ENCODE assay signal across 13 mouse cellular contexts in genomic region chr6:135183961-135184360, GRCm38 (mm10). TPM values are rescaled to one million over a fixed set of nuclear protein-coding genes. Genes with fewer than 3 reads are reported as not detected.
DNase-seq lines count a peak whose midpoint lies in the region; ATAC-seq and TF ChIP-seq lines count a peak whose summit lies in the region.
"Had no signal": no experiment of that assay in that cellular context is flagged by ENCODE, and none has a peak within 500 bp of the region (broad histone marks: within the 10 kb centered on the region; RNA-seq: fewer than 3 reads in every experiment).

No protein-coding gene starts in this region.

- WGBS in kidney, embryonic 15.5 days: 18% methylated on average over 8 of the region's 8 CpGs

- peaks cover 10% of the 10 kb centered on the region for H3K4me1 ChIP-seq in kidney, embryonic 15.5 days
- H3K4me1 ChIP-seq in cortical plate, adult 2 months (ENCODE audit: control insufficient read depth, insufficient read depth, low read length): no peaks in the 10 kb centered on the region
- H3K4me1 ChIP-seq: midbrain, embryonic 12.5 days had no signal

- peaks cover 6% of the 10 kb centered on the region; the same call in 1 of the 2 replicates for H3K27me3 ChIP-seq in kidney, embryonic 15.5 days
- H3K27me3 ChIP-seq: midbrain, embryonic 12.5 days; neural tube, embryonic 12.5 days had no signal

- H3K27ac ChIP-seq in kidney, embryonic 15.5 days: no peak overlapping the region
- no peak overlapping the region for H3K27ac ChIP-seq in cortical plate, adult 2 months (ENCODE audit: insufficient read depth, low read length)
- H3K27ac ChIP-seq: forebrain, embryonic 10.5 days; midbrain, embryonic 12.5 days; neural tube, embryonic 12.5 days had no signal

- H3K36me3 ChIP-seq in kidney, embryonic 15.5 days: no peaks in the 10 kb centered on the region
- H3K36me3 ChIP-seq: forebrain, embryonic 10.5 days; midbrain, embryonic 12.5 days; neural tube, embryonic 12.5 days had no signal

- ATAC-seq in kidney, embryonic 15.5 days (replicated peaks; ENCODE audit: low FRiP score): no peak

- H3K9me3 ChIP-seq in kidney, embryonic 15.5 days (replicated peaks): no peaks in the 10 kb centered on the region
- H3K9me3 ChIP-seq: forebrain, embryonic 10.5 days; midbrain, embryonic 12.5 days; neural tube, embryonic 12.5 days had no signal

- TF ChIP-seq CTCF in cortical plate, adult 2 months (IDR thresholded peaks at IDR 0.05; ENCODE audit: extremely low read depth, insufficient read depth, low read length): peak; percentile 24; the same call in 1 of the 2 replicates

- no peak overlapping the region for H3K9ac ChIP-seq in kidney, embryonic 15.5 days
- H3K9ac ChIP-seq: midbrain, embryonic 12.5 days; neural tube, embryonic 12.5 days had no signal

- no peak overlapping the region for H3K4me3 ChIP-seq in kidney, embryonic 15.5 days (replicated peaks)
- H3K4me3 ChIP-seq in cortical plate, adult 2 months (ENCODE audit: insufficient read depth, low read length): no peak overlapping the region
- H3K4me3 ChIP-seq: forebrain, embryonic 10.5 days; midbrain, embryonic 12.5 days; neural tube, embryonic 12.5 days had no signal

- no peak for TF ChIP-seq POLR2A in cortical plate, adult 2 months (IDR thresholded peaks at IDR 0.05; ENCODE audit: extremely low read depth, insufficient read depth, low read length)

- H3K4me2 ChIP-seq in kidney, embryonic 15.5 days: no peak overlapping the region
- H3K4me2 ChIP-seq: midbrain, embryonic 12.5 days; neural tube, embryonic 12.5 days had no signal

- DNase-seq in kidney, adult 9 months: peak; percentile 46
- peak; percentile 7 to 8 for DNase-seq in B cell, adult 2 months
- DNase-seq in lung, postnatal 10 days: peak; percentile 17
- no peak for DNase-seq in cerebellum, adult 9-11 months
- DNase-seq in cerebellum, postnatal 36 days: no peak
- DNase-seq in left cerebral cortex, adult 9 months (ENCODE audit: low spot score in 2 of 2): no peak
- DNase-seq: cerebellum, postnatal 25 days; heart, postnatal 14 days had no signal

RNA-seq across cellular contexts. Expression of gene Fam234b, which starts 13.8 kb away (rescaled TPM):
- polyA plus RNA-seq in kidney, embryonic 15.5 days (2015; fragmentation: Nextera tagmentation; extraction: Ambion mirVana): 35.5 and 37.4 TPM in 2 replicates
- polyA plus RNA-seq in cortical plate, adult 2 months (2012; rRNA removed): 158 and 167 TPM in 2 replicates

RNA-seq across cellular contexts. Expression of gene Hebp1, which starts 13.9 kb away (rescaled TPM):
- 27.1 and 28.0 TPM in 2 replicates for polyA plus RNA-seq in kidney, embryonic 15.5 days (2015; fragmentation: Nextera tagmentation; extraction: Ambion mirVana)
- polyA plus RNA-seq in cortical plate, adult 2 months (2012; rRNA removed): 40.2 and 48.6 TPM in 2 replicates

Comparison
In these comparisons a context has a peak if more than half of its experiments do, and no peak if none do; other contexts are left out.
1. DNase-seq: peak in kidney, adult 9 months (single experiment), B cell, adult 2 months (2 of 2) and lung, postnatal 10 days (single experiment); none in cerebellum, adult 9-11 months (single experiment), cerebellum, postnatal 36 days (0 of 2) and left cerebral cortex, adult 9 months (0 of 2).